Comparison of ENCODE assay signal across 29 mouse cellular contexts in genomic region chr13:58197211-58197610, GRCm38 (mm10). TPM values are rescaled to one million over a fixed set of nuclear protein-coding genes. Genes with fewer than 3 reads are reported as not detected.
A peak's percentile ranks its signal among the peaks of the same experiment; 100 is the strongest.
DNase-seq lines count a peak whose midpoint lies in the region; ATAC-seq and TF ChIP-seq lines count a peak whose summit lies in the region.
"Had no signal": no experiment of that assay in that cellular context is flagged by ENCODE, and none has a peak within 500 bp of the region (broad histone marks: within the 10 kb centered on the region; RNA-seq: fewer than 3 reads in every experiment).

No protein-coding gene starts in this region.

- TF ChIP-seq POLR2A in liver, adult 2 months (IDR thresholded peaks at IDR 0.05; ENCODE audit: extremely low read depth, insufficient read depth, low read length): no peak
- TF ChIP-seq POLR2A in CH12.LX (IDR thresholded peaks at IDR 0.05; ENCODE audit: low read depth, low read length): no peak

- WGBS in liver, adult 2 months: 26% methylated on average over 3 of the region's 3 CpGs
- 87% methylated on average over 3 of the region's 3 CpGs for WGBS in liver, embryonic 11.5 days

- no peak overlapping the region for H3K4me2 ChIP-seq in liver, embryonic 11.5 days
- no peak overlapping the region for H3K4me2 ChIP-seq in CH12.LX (ENCODE audit: insufficient read depth, low read depth, poor library complexity, severe bottlenecking)
- H3K4me2 ChIP-seq: embryonic facial prominence, embryonic 12.5 days; heart, embryonic 12.5 days; hindbrain, embryonic 14.5 days; neural tube, embryonic 15.5 days had no signal

- TF ChIP-seq CTCF in liver, adult 2 months (IDR thresholded peaks at IDR 0.05; ENCODE audit: low read depth, low read length): no peak
- no peak for TF ChIP-seq CTCF in CH12.LX (conservative IDR thresholded peaks at IDR 0.05 in 1 of 2, IDR thresholded peaks at IDR 0.05 in 1 of 2; ENCODE audit: low read depth in 2 of 2, low read length in 2 of 2)

- no peaks in the 10 kb centered on the region for H3K27me3 ChIP-seq in liver, adult 2 months (ENCODE audit: control insufficient read depth, insufficient read depth, low read length)
- H3K27me3 ChIP-seq in liver, embryonic 11.5 days (replicated peaks; ENCODE audit: control insufficient read depth, insufficient read depth, low read length): no peaks in the 10 kb centered on the region
- H3K27me3 ChIP-seq in CH12.LX (replicated peaks): no peaks in the 10 kb centered on the region
- H3K27me3 ChIP-seq: embryonic facial prominence, embryonic 12.5 days; heart, embryonic 12.5 days; neural tube, embryonic 15.5 days; Patski had no signal

- H3K4me1 ChIP-seq in liver, adult 2 months (ENCODE audit: control insufficient read depth, insufficient read depth, low read length): peaks cover 20% of the 10 kb centered on the region
- no peaks in the 10 kb centered on the region for H3K4me1 ChIP-seq in liver, embryonic 11.5 days (replicated peaks; ENCODE audit: control insufficient read depth, insufficient read depth, low read length)
- H3K4me1 ChIP-seq in CH12.LX (ENCODE audit: control insufficient read depth in 1 of 2, insufficient read depth in 2 of 2): peaks cover 25 to 77% of the 10 kb centered on the region in 2 experiments
- H3K4me1 ChIP-seq: neural tube, embryonic 15.5 days had no signal

- H3K9me3 ChIP-seq in liver, embryonic 11.5 days (ENCODE audit: control insufficient read depth, low read length): no peaks in the 10 kb centered on the region
- no peaks in the 10 kb centered on the region for H3K9me3 ChIP-seq in CH12.LX (replicated peaks; ENCODE audit: low read length)
- H3K9me3 ChIP-seq: embryonic facial prominence, embryonic 12.5 days; heart, embryonic 12.5 days; neural tube, embryonic 15.5 days had no signal

- no peak overlapping the region for H3K9ac ChIP-seq in liver, adult 2 months (ENCODE audit: low read depth, low read length)
- H3K9ac ChIP-seq in liver, embryonic 11.5 days (ENCODE audit: low read depth, low read length): no peak overlapping the region
- no peak overlapping the region for H3K9ac ChIP-seq in CH12.LX (ENCODE audit: insufficient read depth, low read depth)
- H3K9ac ChIP-seq: embryonic facial prominence, embryonic 12.5 days; heart, embryonic 12.5 days; hindbrain, embryonic 14.5 days; liver, embryonic 14.5 days; neural tube, embryonic 15.5 days had no signal

- in situ Hi-C loops in CH12.LX (cut with MboI; ENCODE audit: low pct_ligation_motif_present, low pct_unique_long_range_greater_than_20kb, low sequenced_read_pairs): no loop called here

- no peak for TF ChIP-seq EP300 in CH12.LX (IDR thresholded peaks at IDR 0.05; ENCODE audit: low read length)

- no peak overlapping the region for H3K27ac ChIP-seq in liver, adult 2 months (replicated peaks; ENCODE audit: insufficient read depth, low read depth, low read length)
- no peak overlapping the region for H3K27ac ChIP-seq in liver, embryonic 11.5 days (ENCODE audit: low read depth, low read length)
- H3K27ac ChIP-seq in CH12.LX (ENCODE audit: insufficient read depth, low read depth): peak overlapping the region; percentile 86
- H3K27ac ChIP-seq: embryonic facial prominence, embryonic 12.5 days; heart, adult 2 months; hindbrain, embryonic 14.5 days; liver, embryonic 14.5 days; macrophage; neural tube, embryonic 15.5 days had no signal

- no peak for TF ChIP-seq RAD21 in CH12.LX (IDR thresholded peaks at IDR 0.05; ENCODE audit: low read depth, low read length)

- dilution Hi-C loops in CH12.LX (cut with MboI; ENCODE audit: extremely low pct_ligation_motif_present, extremely low pct_unique_long_range_greater_than_20kb, low sequenced_read_pairs): no loop called here

- peaks cover 17% of the 10 kb centered on the region; the same call in 1 of the 2 replicates for H3K36me3 ChIP-seq in liver, adult 2 months (ENCODE audit: control insufficient read depth, insufficient read depth, low read length)
- H3K36me3 ChIP-seq in liver, embryonic 11.5 days (ENCODE audit: control insufficient read depth, insufficient read depth, low read length): peaks cover 14% of the 10 kb centered on the region; the same call in 1 of the 2 replicates
- peaks cover 21 to 47% of the 10 kb centered on the region in 2 experiments for H3K36me3 ChIP-seq in CH12.LX (replicated peaks in 1 of 2; ENCODE audit: control insufficient read depth in 1 of 2, insufficient read depth in 1 of 2, low read length in 1 of 2)

- no peak for ATAC-seq in liver, embryonic 11.5 days (replicated peaks; ENCODE audit: low FRiP score)
- ATAC-seq in activated CD4-positive, CD25-positive, alpha-beta regulatory T cell, adult 4 months: no peak
- ATAC-seq: forebrain, embryonic 14.5 days; intestine, postnatal 0 days; Patski had no signal

- H3K4me3 ChIP-seq in liver, adult 2 months (ENCODE audit: insufficient read depth, low read depth, low read length): no peak overlapping the region
- H3K4me3 ChIP-seq in liver, embryonic 11.5 days (ENCODE audit: low read depth, low read length): no peak overlapping the region
- H3K4me3 ChIP-seq in CH12.LX (replicated peaks in 1 of 3; ENCODE audit: low read depth in 2 of 3, low read length in 2 of 3, poor library complexity in 1 of 3): no peak overlapping the region
- H3K4me3 ChIP-seq: embryonic facial prominence, embryonic 12.5 days; heart, adult 2 months; heart, embryonic 12.5 days; neural tube, embryonic 15.5 days had no signal

- peaks cover 32% of the 10 kb centered on the region; the same call in 1 of the 2 replicates for H3K79me2 ChIP-seq in liver, adult 2 months (ENCODE audit: control insufficient read depth, insufficient read depth, low read length)
- peaks cover 50% of the 10 kb centered on the region for H3K79me2 ChIP-seq in CH12.LX (replicated peaks; ENCODE audit: control insufficient read depth, extremely low read depth, insufficient read depth, poor library complexity, severe bottlenecking)

- DNase-seq in adrenal gland, postnatal 10 days: peak; percentile 69
- no peak for DNase-seq in adrenal gland, adult 8-10 months
- DNase-seq in kidney, adult 11 months: peak; percentile 56
- DNase-seq in kidney, adult 8-10 months: no peak
- peak; percentile 75 for DNase-seq in liver, adult 2 months (ENCODE audit: extremely low read depth, low read depth, low spot score)
- no peak for DNase-seq in liver, embryonic 11.5 days (ENCODE audit: low spot score)
- DNase-seq in CH12.LX (ENCODE audit: extremely low read depth): no peak
- DNase-seq: cerebellum, adult 8-10 months; cerebellum, postnatal 36 days; embryo, embryonic 11 days; gastrocnemius, postnatal 25 days; layer of hippocampus, postnatal 36 days; left cerebral cortex, postnatal 4 days; lung, adult 2 months; lung, postnatal 10 days; midbrain, embryonic 14.5 days; right cerebral cortex, adult 18-20 months; spleen, adult 18-20 months had no signal

TF ChIP-seq in CH12.LX, 34 proteins besides CTCF, POLR2A, EP300 and RAD21:
- TF ChIP-seq ZNF384 (IDR thresholded peaks at IDR 0.05; ENCODE audit: low read depth, low read length) (no peak), TBP (conservative IDR thresholded peaks at IDR 0.05; ENCODE audit: low read depth, low read length) (no peak), ZKSCAN1 (IDR thresholded peaks at IDR 0.05; ENCODE audit: borderline replicate concordance, low read depth, low read length) (no peak), JUN (IDR thresholded peaks at IDR 0.05; ENCODE audit: insufficient read depth, low read depth, low read length) (no peak), NELFE (IDR thresholded peaks at IDR 0.05; ENCODE audit: low read depth, low read length) (no peak), NRF1 (IDR thresholded peaks at IDR 0.05; ENCODE audit: low read depth, low read length) (no peak), CHD1 (IDR thresholded peaks at IDR 0.05; ENCODE audit: low read depth, low read length) (no peak), CHD2 (IDR thresholded peaks at IDR 0.05; ENCODE audit: low read length) (no peak), PAX5 (IDR thresholded peaks at IDR 0.05; ENCODE audit: low read length) (no peak), UBTF (IDR thresholded peaks at IDR 0.05; ENCODE audit: low read depth, low read length) (no peak), MYC (IDR thresholded peaks at IDR 0.05; ENCODE audit: low read depth, low read length) (no peak), E2F4 (IDR thresholded peaks at IDR 0.05; ENCODE audit: insufficient replicate concordance, low read depth, low read length) (no peak), GABPA (IDR thresholded peaks at IDR 0.05; ENCODE audit: insufficient replicate concordance, low read depth, low read length) (no peak), POLR2AphosphoS2 (IDR thresholded peaks at IDR 0.05; ENCODE audit: low read depth, low read length) (no peak), HCFC1 (IDR thresholded peaks at IDR 0.05; ENCODE audit: low read depth, low read length) (no peak), ZMIZ1 (IDR thresholded peaks at IDR 0.05; ENCODE audit: low read depth, low read length) (no peak)

RNA-seq across cellular contexts. Expression of gene Ubqln1, which starts 18.2 kb away (rescaled TPM):
- 10 to 100 TPM; 89.6 to 93.1 TPM for total RNA-seq in adrenal gland, postnatal 10 days (2021)
- 100 to 1,000 TPM in 3 of 4 experiments, 10 to 100 TPM in 1; 97.7 to 135 (median 106) TPM for total RNA-seq in adrenal gland, adult 8-10 months (2022)
- 77.4 and 87.1 TPM in 2 replicates for total RNA-seq in liver, adult 2 months (2014; rRNA removed)
- 119 and 146 TPM in 2 replicates for polyA plus RNA-seq in liver, adult 2 months (2012; rRNA removed)
- polyA plus RNA-seq in liver, embryonic 11.5 days (2014; fragmentation: Nextera tagmentation; extraction: Ambion mirVana): 95.5 and 103 TPM in 2 replicates
- total RNA-seq in CH12.LX (2012; rRNA removed) (58.5 and 76.3 TPM in 2 replicates), CH12.LX (2014; rRNA removed) (166 and 189 TPM in 2 replicates)
- polyA plus RNA-seq in CH12.LX (2012; ENCODE audit: insufficient read length, low read depth): 119 and 130 TPM in 2 replicates
- 10 to 100 TPM; 15.4 to 17.0 TPM for polyA plus RNA-seq in activated CD4-positive, CD25-positive, alpha-beta regulatory T cell, adult 4 months (2017; shearing (Covaris generic))

RNA-seq across cellular contexts. Expression of gene Idnk, which starts 39.8 kb away (rescaled TPM):
- 10 to 100 TPM; 43.8 to 48.6 TPM for total RNA-seq in adrenal gland, postnatal 10 days (2021)
- total RNA-seq in adrenal gland, adult 8-10 months (2022): 10 to 100 TPM; 59.2 to 71.4 (median 63.6) TPM
- 34.0 and 34.5 TPM in 2 replicates for total RNA-seq in liver, adult 2 months (2014; rRNA removed)
- polyA plus RNA-seq in liver, adult 2 months (2012; rRNA removed): 26.9 and 27.3 TPM in 2 replicates
- polyA plus RNA-seq in liver, embryonic 11.5 days (2014; fragmentation: Nextera tagmentation; extraction: Ambion mirVana): 37.9 and 38.0 TPM in 2 replicates
- 31.7 and 32.0 TPM in 2 replicates for total RNA-seq in CH12.LX (2012; rRNA removed)
- 24.2 and 25.5 TPM in 2 replicates for total RNA-seq in CH12.LX (2014; rRNA removed)
- polyA plus RNA-seq in CH12.LX (2012; ENCODE audit: insufficient read length, low read depth): 45.0 and 47.1 TPM in 2 replicates
- 100 to 1,000 TPM; 250 to 265 TPM for polyA plus RNA-seq in activated CD4-positive, CD25-positive, alpha-beta regulatory T cell, adult 4 months (2017; shearing (Covaris generic))

Comparison
In these comparisons a context has a peak if more than half of its experiments do, and no peak if none do; other contexts are left out.
1. DNase-seq: peak in adrenal gland, postnatal 10 days (single experiment), kidney, adult 11 months (single experiment) and liver, adult 2 months (single experiment); none in adrenal gland, adult 8-10 months (single experiment), kidney, adult 8-10 months (0 of 2), liver, embryonic 11.5 days (single experiment) and CH12.LX (single experiment).